Mouse (Mus musculus): ENCODE measurements around the gene Abi3.
A peak's percentile ranks its signal among the peaks of the same experiment; 100 is the strongest.

The Abi3 gene

DNA sequence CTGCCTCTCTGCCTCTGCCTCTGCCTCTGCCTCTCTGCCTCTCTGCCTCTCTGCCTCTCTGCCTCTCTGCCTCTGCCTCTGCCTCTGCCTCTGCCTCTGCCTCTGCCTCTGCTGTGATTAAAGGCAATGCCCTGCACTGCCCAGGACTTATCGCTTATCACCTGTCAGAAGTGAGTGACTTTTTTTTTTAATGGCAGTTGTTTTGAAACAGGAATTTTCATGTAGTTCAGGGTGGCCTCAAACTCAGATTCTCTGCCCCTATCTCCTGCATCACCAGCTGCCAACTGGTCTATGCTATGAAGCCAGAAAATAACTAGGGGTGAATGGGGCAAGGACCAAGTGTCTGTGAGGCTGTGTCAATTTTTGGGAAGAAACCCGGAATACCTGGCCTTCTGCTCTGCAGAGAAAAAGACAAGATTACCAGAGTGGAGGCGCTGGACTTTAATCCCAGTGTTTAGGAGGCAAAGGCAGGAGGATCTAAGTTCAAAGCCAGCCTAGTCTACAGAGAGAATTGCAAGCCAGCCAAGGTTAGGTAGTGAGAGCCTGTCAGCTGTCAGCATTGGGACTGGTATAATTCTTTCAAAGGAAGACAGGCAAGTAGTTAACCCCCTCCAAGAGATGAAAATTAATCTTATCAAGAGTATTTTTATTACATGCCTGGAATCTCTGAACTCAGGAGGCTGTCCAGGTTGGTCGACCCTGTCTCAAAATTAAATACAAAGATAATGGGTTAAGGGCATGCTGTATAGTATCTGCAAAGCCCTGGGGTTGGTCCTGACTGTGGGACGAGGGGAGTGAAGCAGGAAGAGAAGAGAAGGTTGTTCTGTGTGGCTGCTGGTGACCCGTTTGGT lies 15.7 kb downstream of the Abi3 start:
- no peak for DNase-seq (ENCODE audit: low read depth, low spot score)

GRCm38 (mm10) chr11:95825625-95826024 lies 16.7 kb downstream of the Abi3 start:
- DNase-seq (ENCODE audit: low read depth, low spot score): no peak

- DNase-seq (ENCODE audit: low read depth, low spot score): no peak
Measured at GRCm38 (mm10) chr11:95824877-95825243, 17.4 kb downstream of the Abi3 start.

DNA sequence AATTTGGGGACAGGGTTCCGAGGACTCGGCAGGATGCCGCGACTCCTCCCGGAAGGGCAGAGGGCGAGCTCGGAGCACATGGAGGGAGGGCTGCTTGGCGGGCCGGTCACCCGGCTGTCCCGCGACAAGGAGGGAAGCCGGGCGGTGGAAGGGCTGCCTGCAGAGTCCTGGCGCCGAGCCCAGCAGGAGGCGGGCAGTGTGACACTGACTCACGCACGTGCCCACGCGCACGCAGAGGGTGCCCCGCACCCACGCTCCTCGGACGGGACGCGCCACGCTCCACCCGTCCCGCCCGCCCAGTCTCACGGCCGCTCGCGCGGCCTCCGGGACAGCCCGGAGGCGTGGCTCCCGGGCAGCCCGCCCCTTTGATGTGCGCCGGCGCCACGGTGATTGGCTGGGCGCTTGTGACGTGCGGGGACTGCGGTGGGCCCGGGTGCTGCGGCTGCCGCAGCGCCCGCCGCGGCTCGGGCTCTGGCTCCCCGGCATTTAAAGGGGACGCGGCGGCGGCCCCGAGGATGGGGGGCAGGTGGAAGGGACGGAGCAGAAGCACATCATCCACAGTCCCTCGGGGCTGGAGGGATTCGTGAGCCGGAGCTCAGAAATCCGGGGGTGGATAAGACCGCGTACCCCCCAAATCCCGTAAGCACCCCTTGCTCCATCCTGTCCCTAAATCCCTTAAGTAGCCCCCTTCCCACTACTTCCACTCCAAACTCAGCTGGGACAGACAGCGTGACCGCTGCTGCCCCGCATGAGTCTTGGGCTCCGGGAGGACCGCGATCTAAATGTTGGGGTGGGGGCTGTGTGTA lies 18.0 kb downstream of the Abi3 start, which contains the start of gene Phospho1:
Phospho1 (plus strand) TSS at position 429 of the 806 bp plus-strand sequence.
- DNase-seq (ENCODE audit: low read depth, low spot score): peak; percentile 88

DNA sequence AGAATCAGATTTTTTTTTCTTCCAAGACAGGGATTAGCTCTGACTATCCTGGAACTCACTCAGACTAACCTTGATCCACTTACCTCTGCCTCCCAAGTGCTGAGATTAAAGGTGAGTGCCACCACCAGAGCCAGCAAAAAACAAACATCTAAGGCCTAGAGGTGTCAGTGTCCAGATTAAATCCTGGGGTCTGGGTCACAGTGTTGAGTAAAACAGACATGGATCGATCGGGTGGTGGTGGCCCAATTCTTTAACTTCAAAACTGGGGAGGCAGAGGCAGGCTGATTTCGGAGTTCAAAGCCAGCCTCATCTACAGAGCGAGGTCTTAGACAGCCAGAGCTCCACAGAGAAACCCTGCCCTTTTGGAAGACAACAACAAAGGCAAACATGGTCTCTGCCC lies 19.8 kb downstream of the Abi3 start:
- no peak for DNase-seq (ENCODE audit: low read depth, low spot score)

DNA sequence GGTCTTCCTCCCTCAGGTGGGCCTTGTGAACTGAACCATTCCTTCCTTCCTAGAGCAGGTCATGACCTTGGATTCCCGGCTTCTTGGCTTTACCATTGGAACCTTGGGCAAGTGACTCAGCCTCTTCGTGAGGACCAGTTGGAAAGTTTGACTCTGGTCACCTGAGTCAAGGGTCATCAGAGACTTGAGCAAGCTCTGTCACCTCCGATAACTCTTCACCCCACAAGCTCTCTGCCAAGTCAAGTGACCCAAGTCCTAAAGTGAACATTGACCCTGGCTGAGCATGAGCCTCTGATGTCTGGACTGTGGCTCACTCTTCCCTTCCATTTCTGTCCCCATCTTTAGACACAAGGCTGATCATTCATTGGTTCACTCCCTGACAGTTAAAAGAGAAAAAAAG lies 20.8 kb downstream of the Abi3 start:
- DNase-seq (ENCODE audit: low read depth, low spot score): no peak

GRCm38 (mm10) chr11:95819138-95819537 lies 23.1 kb downstream of the Abi3 start:
- no peak for DNase-seq (ENCODE audit: low read depth, low spot score)

DNA sequence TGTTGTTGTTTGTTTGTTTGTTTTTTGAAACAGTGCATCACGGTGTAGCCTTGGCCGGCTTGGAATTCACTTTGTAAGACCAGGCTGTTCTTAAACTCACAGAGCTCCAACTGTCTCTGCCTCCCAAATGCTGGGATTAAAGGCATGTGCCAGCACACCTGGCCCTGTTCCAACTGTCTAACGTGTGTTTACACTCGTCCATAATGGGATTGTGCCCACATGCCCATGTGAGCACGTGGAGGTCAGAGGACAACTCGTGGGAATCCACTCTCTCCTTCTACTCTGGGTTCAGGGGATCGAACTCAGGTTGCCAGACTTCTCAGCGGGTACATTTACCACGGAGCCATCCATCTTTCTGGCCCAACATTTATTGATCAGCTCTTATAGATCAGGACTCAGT lies 26.9 kb downstream of the Abi3 start:
- DNase-seq (ENCODE audit: low read depth, low spot score): no peak

DNA sequence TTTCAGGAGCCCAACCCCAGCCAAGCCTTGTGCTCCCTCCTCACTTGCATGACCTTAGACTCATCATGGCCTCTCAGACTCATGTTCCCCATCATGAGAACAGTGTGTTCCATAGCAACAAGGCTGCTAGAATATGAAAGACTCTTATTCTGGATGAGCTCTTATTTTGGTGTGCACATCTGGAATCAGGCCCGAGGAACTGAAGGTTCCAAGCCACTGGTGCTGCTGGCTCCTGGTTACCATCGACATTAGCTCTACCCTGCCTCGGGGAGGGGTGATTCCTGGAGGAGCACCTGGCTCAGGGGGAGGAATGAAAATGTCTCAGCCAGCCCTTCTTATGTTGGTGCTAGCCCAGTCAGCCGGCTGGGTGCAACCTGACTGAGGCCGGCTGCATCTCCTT lies 27.4 kb downstream of the Abi3 start:
- no peak for DNase-seq (ENCODE audit: low read depth, low spot score)

GRCm38 (mm10) chr11:95814101-95814500 lies 28.2 kb downstream of the Abi3 start:
- no peak for DNase-seq (ENCODE audit: low read depth, low spot score)

DNA sequence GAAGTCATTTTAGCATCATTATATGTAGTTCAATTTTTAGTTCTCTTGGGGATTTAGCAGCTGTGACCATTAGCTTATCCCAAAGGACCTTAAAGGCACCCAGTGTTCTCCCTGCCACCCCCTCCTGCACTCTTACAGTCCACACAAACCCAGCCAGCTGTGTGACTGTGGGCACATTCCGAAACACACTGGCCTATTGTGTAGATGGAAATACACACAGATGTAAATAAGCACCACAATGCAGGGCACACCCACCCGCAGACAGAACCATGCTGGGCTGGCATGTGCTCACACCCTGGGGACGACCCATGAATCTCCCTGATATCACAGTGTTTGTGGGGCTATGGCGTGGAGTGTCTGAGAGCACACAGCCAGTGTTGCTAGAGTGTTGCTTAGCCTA lies 30.1 kb downstream of the Abi3 start:
- DNase-seq (ENCODE audit: low read depth, low spot score): no peak

GRCm38 (mm10) chr11:95811741-95812140 lies 30.5 kb downstream of the Abi3 start:
- DNase-seq (ENCODE audit: low read depth, low spot score): no peak

GRCm38 (mm10) chr11:95810828-95811227 lies 31.4 kb downstream of the Abi3 start:
- no peak for DNase-seq (ENCODE audit: low read depth, low spot score)

GRCm38 (mm10) chr11:95809603-95810002 lies 32.7 kb downstream of the Abi3 start:
- DNase-seq (ENCODE audit: low read depth, low spot score): no peak

- DNase-seq (ENCODE audit: low read depth, low spot score): no peak
Measured at GRCm38 (mm10) chr11:95808448-95809011, 33.7 kb downstream of the Abi3 start.

GRCm38 (mm10) chr11:95807884-95808283 lies 34.4 kb downstream of the Abi3 start:
- no peak for DNase-seq (ENCODE audit: low read depth, low spot score)

- no peak for DNase-seq (ENCODE audit: low read depth, low spot score)
Measured at GRCm38 (mm10) chr11:95805527-95805926, 36.7 kb downstream of the Abi3 start.

DNA sequence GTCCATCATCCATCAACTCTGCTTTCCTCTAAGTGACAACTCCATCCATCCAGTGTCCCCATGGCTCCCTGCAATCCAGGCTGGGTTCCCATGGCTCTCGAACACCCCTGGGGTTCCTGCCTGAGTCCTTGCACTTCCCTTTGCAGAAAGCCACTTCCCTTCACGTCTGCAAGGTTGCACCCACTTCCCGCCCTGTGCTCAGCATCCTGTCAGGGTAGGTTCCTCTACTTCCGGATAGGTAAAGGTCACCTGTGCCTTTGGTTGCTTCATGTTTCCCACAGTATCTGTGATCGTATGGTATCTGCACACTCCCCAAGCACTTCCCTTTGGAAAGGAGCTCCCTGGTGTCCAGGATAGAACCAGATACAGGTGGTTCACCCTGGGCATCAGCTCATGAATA lies 37.3 kb downstream of the Abi3 start:
- DNase-seq (ENCODE audit: low read depth, low spot score): no peak

- no peak for DNase-seq (ENCODE audit: low read depth, low spot score)
Measured at GRCm38 (mm10) chr11:95795582-95795981, 46.7 kb downstream of the Abi3 start.

DNA sequence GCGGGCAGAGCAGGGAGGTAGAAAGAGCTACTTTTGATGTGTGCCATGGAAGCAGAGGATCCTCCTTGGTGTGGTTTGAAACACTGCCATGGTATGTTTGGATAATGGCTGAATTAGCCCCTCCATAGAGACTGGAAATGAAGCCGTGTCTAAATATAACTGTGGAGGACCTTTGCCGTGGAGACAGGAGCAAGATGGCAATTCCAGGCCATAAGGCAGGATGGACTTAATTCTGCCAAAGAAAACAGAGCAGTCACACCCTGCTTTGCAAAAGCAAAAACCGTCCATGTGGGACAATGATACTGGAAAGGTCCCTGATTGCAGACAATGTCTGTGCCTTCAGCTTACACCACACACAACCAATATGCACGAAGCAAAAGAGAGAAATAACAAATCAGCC lies 48.1 kb downstream of the Abi3 start:
- no peak for DNase-seq (ENCODE audit: low read depth, low spot score)

- DNase-seq (ENCODE audit: low read depth, low spot score): no peak
Measured at GRCm38 (mm10) chr11:95792950-95793509, 49.2 kb downstream of the Abi3 start.

DNA sequence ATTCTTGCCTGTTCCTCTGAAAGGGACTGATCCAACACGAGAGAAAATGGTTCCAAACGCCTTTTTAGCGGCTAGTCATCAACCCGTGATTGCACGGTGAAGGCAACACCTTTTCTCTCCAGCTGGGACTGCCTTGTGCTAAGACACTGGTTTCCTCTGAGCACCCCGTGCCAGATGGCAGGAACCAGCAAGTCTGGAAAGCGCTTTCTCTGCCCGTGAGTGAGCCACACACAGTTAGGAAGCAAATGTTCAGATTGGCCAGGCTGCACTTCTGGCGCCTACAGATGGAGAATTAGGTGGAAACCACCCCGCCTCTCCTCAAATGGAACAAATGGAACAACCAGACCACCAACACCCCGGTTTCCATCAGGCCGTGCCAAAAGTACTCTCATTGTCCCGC lies 50.5 kb downstream of the Abi3 start:
- DNase-seq (ENCODE audit: low read depth, low spot score): no peak
